Mouse (Mus musculus): ENCODE data around the gene Bfar. TPM values are rescaled to one million over a fixed set of nuclear protein-coding genes. Genes with fewer than 3 reads are reported as not detected.

Bfar gene
- polyA plus RNA-seq, 2 experiments = 49.8 to 52.0 TPM

GRCm38 (mm10) chr16:13674511-13674910 is 2.9 kb downstream of the Bfar start:
- Histone ChIP-seq H3K4me2 (replicated peaks; ENCODE audit: low read depth, low read length, severe bottlenecking) (no peak overlapping the region), H3K9me3 (ENCODE audit: control insufficient read depth, low read length) (no peaks in the 10 kb centered on the region), H3K27ac (replicated peaks; ENCODE audit: low read depth, low read length) (no peak overlapping the region), H3K27me3 (ENCODE audit: control insufficient read depth, insufficient read depth, low read length) (no peaks in the 10 kb centered on the region), H3K4me1 (ENCODE audit: control insufficient read depth, insufficient read depth, low read length) (peaks cover 7% of the 10 kb centered on the region; the same call in 1 of the 2 replicates), H3K36me3 (ENCODE audit: control insufficient read depth, insufficient read depth, low read length) (peaks cover 19% of the 10 kb centered on the region), H3K4me3 (replicated peaks; ENCODE audit: low read length) (no peak overlapping the region), H3K9ac (ENCODE audit: low read depth, low read length, severe bottlenecking) (no peak overlapping the region)
- DNase-seq (ENCODE audit: low spot score) (no peak), ATAC-seq (ENCODE audit: low FRiP score, low read depth) (no peak)
- TF ChIP-seq POLR2A (IDR thresholded peaks at IDR 0.05; ENCODE audit: borderline replicate concordance, extremely low read depth, insufficient read depth, insufficient read length) = no peak
- WGBS = 93% methylated on average over 3 of the region's 3 CpGs

- Histone ChIP-seq H3K9ac (ENCODE audit: low read depth, low read length, severe bottlenecking) (no peak overlapping the region), H3K4me2 (replicated peaks; ENCODE audit: low read depth, low read length, severe bottlenecking) (no peak overlapping the region), H3K9me3 (ENCODE audit: control insufficient read depth, low read length) (no peaks in the 10 kb centered on the region), H3K27me3 (ENCODE audit: control insufficient read depth, insufficient read depth, low read length) (no peaks in the 10 kb centered on the region), H3K27ac (replicated peaks; ENCODE audit: low read depth, low read length) (no peak overlapping the region), H3K4me3 (replicated peaks; ENCODE audit: low read length) (no peak overlapping the region), H3K4me1 (ENCODE audit: control insufficient read depth, insufficient read depth, low read length) (no peaks in the 10 kb centered on the region), H3K36me3 (ENCODE audit: control insufficient read depth, insufficient read depth, low read length) (peaks cover 25% of the 10 kb centered on the region)
- WGBS = 83% methylated on average over 3 of the region's 3 CpGs
- DNase-seq (ENCODE audit: low spot score) (no peak), ATAC-seq (ENCODE audit: low FRiP score, low read depth) (no peak)
- TF ChIP-seq POLR2A (IDR thresholded peaks at IDR 0.05; ENCODE audit: borderline replicate concordance, extremely low read depth, insufficient read depth, insufficient read length) = no peak
Measured at GRCm38 (mm10) chr16:13678601-13679319, 7.1 kb downstream of the Bfar start.

GRCm38 (mm10) chr16:13698998-13699397 is 27.3 kb downstream of the Bfar start:
- no peaks in the 10 kb centered on the region for H3K9me3 ChIP-seq (ENCODE audit: control insufficient read depth, low read length)
- no peak for TF ChIP-seq POLR2A (IDR thresholded peaks at IDR 0.05; ENCODE audit: borderline replicate concordance, extremely low read depth, insufficient read depth, insufficient read length)
- DNase-seq (ENCODE audit: low spot score) (no peak), ATAC-seq (ENCODE audit: low FRiP score, low read depth) (no peak)
- H3K27me3 ChIP-seq (ENCODE audit: control insufficient read depth, insufficient read depth, low read length) = no peaks in the 10 kb centered on the region
- peaks cover 82% of the 10 kb centered on the region for H3K36me3 ChIP-seq (ENCODE audit: control insufficient read depth, insufficient read depth, low read length)
- no peak overlapping the region for H3K4me2 ChIP-seq (replicated peaks; ENCODE audit: low read depth, low read length, severe bottlenecking)
- H3K4me1 ChIP-seq (ENCODE audit: control insufficient read depth, insufficient read depth, low read length) = no peaks in the 10 kb centered on the region
- WGBS = 85% methylated on average over 7 of the region's 7 CpGs
- no peak overlapping the region for H3K4me3 ChIP-seq (replicated peaks; ENCODE audit: low read length)
- no peak overlapping the region for H3K27ac ChIP-seq (replicated peaks; ENCODE audit: low read depth, low read length)
- no peak overlapping the region for H3K9ac ChIP-seq (ENCODE audit: low read depth, low read length, severe bottlenecking)

- H3K36me3 ChIP-seq (ENCODE audit: control insufficient read depth, insufficient read depth, low read length) = peaks cover 78% of the 10 kb centered on the region
- H3K4me1 ChIP-seq (ENCODE audit: control insufficient read depth, insufficient read depth, low read length) = no peaks in the 10 kb centered on the region
- DNase-seq (ENCODE audit: low spot score) = no peak
- H3K9ac ChIP-seq (ENCODE audit: low read depth, low read length, severe bottlenecking) = no peak overlapping the region
- no peak for ATAC-seq (ENCODE audit: low FRiP score, low read depth)
- no peak overlapping the region for H3K4me2 ChIP-seq (replicated peaks; ENCODE audit: low read depth, low read length, severe bottlenecking)
- WGBS = 92% methylated on average over 7 of the region's 7 CpGs
- H3K27me3 ChIP-seq (ENCODE audit: control insufficient read depth, insufficient read depth, low read length) = no peaks in the 10 kb centered on the region
- no peak for TF ChIP-seq POLR2A (IDR thresholded peaks at IDR 0.05; ENCODE audit: borderline replicate concordance, extremely low read depth, insufficient read depth, insufficient read length)
- H3K4me3 ChIP-seq (replicated peaks; ENCODE audit: low read length) = no peak overlapping the region
- H3K9me3 ChIP-seq (ENCODE audit: control insufficient read depth, low read length) = no peaks in the 10 kb centered on the region
- H3K27ac ChIP-seq (replicated peaks; ENCODE audit: low read depth, low read length) = no peak overlapping the region
Measured at GRCm38 (mm10) chr16:13702184-13702583, 30.5 kb downstream of the Bfar start.

GRCm38 (mm10) chr16:13704676-13705075 is 33.0 kb downstream of the Bfar start:
- Histone ChIP-seq H3K9me3 (ENCODE audit: control insufficient read depth, low read length) (no peaks in the 10 kb centered on the region), H3K4me2 (replicated peaks; ENCODE audit: low read depth, low read length, severe bottlenecking) (no peak overlapping the region), H3K27me3 (ENCODE audit: control insufficient read depth, insufficient read depth, low read length) (no peaks in the 10 kb centered on the region), H3K27ac (replicated peaks; ENCODE audit: low read depth, low read length) (no peak overlapping the region), H3K4me3 (replicated peaks; ENCODE audit: low read length) (no peak overlapping the region), H3K9ac (ENCODE audit: low read depth, low read length, severe bottlenecking) (no peak overlapping the region), H3K36me3 (ENCODE audit: control insufficient read depth, insufficient read depth, low read length) (peaks cover 54% of the 10 kb centered on the region), H3K4me1 (ENCODE audit: control insufficient read depth, insufficient read depth, low read length) (no peaks in the 10 kb centered on the region)
- DNase-seq (ENCODE audit: low spot score) (no peak), ATAC-seq (ENCODE audit: low FRiP score, low read depth) (no peak)
- 94% methylated on average over 10 of the region's 10 CpGs for WGBS
- TF ChIP-seq POLR2A (IDR thresholded peaks at IDR 0.05; ENCODE audit: borderline replicate concordance, extremely low read depth, insufficient read depth, insufficient read length) = no peak

All from limb, embryonic 14.5 days (tissue).